Mouse (Mus musculus) embryo, embryonic 9.5 days (tissue): Measurements from ENCODE around the gene Ndufa7.
A peak's percentile ranks its signal among the peaks of the same experiment; 100 is the strongest.
"Not testable (repeated sequence)": the region's sequence is repeated elsewhere in the genome, so short reads cannot be mapped to it uniquely, and the experiment has no call there.

ENCODE experiments used
- DNase-seq: peaks from one replicate; pipeline ENCODE4 v3.0.0-alpha.2; 2017; ENCODE audit errors: extremely low spot score

Gene Ndufa7

DNA sequence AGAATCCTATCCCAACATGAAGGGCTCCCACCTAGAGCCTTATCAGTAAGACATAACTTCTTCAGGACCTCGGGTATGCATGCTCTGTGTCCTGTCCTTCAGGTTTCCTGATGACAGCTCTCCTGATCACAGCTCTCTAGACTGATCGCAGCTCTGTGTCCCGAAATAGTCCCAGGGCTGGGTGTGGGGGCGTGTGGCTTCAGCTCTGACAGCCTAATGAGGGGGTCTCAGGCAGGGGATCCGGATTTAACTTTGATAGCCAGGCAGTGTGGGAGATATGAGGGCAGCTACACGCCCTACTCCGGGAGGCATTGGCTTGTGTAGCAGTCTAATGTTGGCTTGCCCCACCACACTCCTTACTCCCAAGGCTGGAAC lies 13.2 kb upstream of the Ndufa7 start:
- DNase-seq, result no peak

GRCm38 (mm10) chr17:33812475-33812874 lies 11.9 kb upstream of the Ndufa7 start:
- no peak for DNase-seq

DNA sequence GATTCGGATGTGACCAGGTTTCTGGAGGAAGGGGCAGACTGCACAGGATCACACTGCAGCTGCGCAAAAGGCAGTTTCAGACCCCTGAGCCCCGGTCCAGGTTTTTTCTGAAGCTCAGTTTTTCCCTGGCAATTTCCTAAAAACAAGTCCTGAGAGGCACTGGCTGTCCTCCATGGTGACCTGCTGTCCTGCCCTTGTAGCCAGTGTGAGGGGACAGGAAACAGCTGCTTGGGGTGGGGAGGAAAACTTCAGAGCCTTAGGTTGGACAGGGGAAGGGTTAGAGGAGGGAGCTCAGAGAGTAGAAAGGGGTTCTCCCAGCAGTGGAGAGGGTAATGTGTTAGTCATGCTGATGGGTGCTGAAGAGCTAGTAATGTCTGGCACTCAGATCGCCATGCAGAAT lies 11.4 kb upstream of the Ndufa7 start:
- no peak for DNase-seq

DNA sequence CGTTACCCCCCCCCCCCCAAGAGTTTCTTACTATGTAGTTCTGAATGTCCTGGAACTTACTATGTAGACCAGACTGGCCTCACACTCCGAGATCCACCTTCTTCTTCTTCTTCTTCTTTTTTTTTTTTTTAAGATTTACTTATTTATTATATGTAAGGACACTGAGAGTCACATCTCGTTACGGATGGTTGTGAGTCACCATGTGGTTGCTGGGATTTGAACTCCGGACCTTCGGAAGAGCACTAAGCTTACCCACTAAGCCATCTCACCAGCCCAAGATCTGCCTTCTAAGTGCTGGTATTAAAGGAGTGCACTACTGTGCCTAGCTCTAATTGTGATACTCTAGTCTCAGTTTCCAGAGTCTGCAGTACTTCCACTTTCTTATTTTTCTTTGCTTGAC lies 9.0 kb upstream of the Ndufa7 start:
- DNase-seq, result no peak

DNA sequence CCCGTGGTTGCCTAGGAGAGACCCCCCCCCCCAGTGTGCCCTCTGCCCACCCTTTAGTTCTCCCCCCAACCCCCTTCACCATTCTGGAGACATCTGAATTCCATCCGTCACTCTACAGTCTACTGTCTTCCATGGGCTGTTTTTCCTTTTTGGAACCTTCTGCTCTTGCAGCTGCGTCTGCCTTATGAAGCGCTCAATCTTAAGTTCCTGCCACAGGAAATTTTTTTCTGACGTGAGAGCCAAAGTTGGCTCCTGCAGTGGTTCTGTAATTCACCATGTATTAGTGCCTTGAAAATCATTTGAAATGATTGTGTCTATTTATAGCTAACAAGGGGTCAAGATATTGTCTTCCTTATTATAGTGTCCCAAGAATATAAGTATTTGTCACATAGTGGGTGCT lies 7.8 kb upstream of the Ndufa7 start:
- no peak for DNase-seq

- peak; percentile 95 for DNase-seq
Measured at GRCm38 (mm10) chr17:33817184-33817968, 7.0 kb upstream of the Ndufa7 start.

DNA sequence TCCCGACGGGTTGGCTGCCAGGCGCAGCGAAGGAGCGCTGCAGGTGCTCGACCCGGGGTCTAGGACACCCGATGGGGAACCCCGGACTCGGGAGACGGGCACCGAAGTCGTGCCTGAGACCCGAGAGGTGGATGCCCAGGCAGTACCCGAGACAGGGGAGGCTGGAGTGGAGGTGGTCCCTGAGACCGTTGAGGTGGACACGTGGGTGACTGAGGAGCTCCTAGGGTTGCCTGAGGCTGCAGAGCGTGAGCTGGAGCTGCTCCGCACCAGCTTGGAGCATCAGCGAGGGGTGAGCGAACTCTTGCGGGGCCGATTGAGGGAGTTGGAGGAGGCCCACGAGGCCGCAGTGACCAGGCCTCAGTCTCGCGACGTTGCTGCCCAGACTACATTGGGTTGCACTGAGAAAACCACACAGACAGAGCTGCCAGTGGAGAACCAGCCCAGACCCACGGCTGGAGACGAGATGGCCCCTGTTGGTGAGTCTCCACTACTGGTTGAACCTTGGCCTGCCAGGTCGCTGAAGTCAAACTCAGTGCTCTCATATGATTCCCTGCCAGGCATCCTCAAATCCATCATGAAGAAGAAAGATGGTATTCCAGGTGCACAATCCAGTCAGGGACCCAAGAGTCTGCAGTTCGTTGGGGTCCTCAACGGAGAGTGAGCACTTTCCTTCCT lies 6.3 kb upstream of the Ndufa7 start:
- DNase-seq, result no peak

DNA sequence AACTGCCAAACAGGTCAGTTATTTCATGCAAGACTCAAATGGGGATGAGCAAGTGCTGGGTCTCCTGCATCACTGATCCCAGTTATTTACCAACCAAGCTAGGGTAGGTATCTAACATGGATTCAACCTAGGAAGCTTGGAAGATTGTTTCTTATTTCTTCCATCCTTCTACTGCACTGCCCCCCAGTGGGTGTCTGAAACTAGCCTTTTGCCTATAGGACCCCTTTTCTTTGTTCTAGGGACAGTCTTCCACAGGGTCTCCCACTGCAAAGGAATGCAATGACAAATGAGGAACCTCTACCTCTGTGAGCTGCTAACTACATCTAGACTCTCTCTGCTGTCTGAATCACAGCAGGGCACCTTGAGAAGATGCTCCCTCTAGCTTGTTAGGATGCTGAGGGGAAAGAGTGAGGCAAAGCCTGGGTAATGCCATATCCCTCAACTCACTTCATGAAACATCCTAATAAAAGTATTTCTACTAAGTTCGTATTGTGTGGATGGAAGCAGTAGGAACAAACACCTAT lies 1.9 kb upstream of the Ndufa7 start:
- no peak for DNase-seq

GRCm38 (mm10) chr17:33823171-33823570 lies 1.2 kb upstream of the Ndufa7 start:
- not testable (repeated sequence) for DNase-seq

- peak; percentile 10 for DNase-seq
Measured at GRCm38 (mm10) chr17:33824997-33825330, 592 bp downstream of the Ndufa7 start.

GRCm38 (mm10) chr17:33825462-33825861 lies 1.1 kb downstream of the Ndufa7 start:
- no peak for DNase-seq

DNA sequence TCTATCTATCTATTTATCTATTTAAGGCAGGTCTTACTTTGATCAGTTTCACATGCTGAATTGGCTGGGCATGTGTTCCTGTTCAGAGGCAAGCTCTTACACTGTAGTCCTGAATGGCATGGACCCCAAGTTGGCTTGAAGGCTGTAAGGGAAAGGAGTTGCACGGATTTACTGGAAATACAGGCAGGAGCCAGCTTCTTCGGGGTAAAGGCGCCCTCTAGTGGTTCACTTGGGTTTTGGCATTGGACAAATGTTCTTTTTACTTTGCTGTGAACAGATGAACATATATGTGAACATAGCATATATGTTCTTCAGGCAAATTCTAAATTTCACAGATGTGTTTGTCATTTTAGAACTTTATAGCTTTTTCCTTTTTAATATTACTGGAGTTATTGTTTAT lies 2.5 kb downstream of the Ndufa7 start:
- peak; percentile 75 for DNase-seq

GRCm38 (mm10) chr17:33828892-33829291 lies 4.5 kb downstream of the Ndufa7 start:
- DNase-seq, result no peak

DNA sequence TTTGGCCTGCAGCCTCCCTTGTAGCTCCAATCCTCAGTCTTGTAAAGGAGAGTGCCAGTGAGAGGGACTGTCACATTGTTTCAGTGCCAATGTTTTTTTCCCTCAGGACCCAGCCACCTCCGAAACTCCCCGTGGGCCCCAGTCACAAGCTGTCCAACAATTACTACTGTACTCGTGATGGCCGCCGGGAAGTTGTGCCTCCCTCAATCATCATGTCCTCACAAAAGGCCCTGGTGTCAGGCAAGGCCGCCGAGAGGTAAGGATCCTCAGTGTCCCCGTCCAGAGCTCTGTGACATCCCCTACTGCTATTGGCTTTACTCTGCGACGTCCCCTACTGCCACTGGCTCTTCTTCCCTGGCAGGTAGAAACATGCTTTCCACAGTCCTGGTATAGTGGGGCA lies 5.2 kb downstream of the Ndufa7 start:
- no peak for DNase-seq

- DNase-seq, result peak; percentile 92
Measured at GRCm38 (mm10) chr17:33842966-33843795, 18.8 kb downstream of the Ndufa7 start, which contains the start of gene Cd320. TSS of gene Cd320 (plus strand) at chr17:33843091.

DNA sequence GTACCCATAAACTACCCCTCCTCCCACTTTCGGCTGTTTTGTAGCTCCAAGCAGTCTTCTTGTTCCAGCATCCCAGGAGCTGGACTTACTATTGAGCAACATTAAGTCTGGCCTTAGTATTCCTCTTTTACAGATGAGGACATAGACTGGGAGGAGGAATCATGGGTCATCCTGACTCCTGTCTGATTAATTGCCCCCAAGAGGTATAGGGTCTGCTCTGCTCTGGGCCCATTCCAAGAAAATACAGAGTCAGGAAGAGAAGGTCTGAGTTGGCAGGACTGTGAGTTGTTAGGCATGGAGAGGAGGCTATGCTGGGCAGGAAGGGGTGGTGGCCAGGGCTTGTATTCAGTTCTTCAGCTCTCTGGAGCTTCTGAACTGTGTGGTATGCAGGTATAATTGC lies 19.8 kb downstream of the Ndufa7 start:
- DNase-seq, result no peak

DNA sequence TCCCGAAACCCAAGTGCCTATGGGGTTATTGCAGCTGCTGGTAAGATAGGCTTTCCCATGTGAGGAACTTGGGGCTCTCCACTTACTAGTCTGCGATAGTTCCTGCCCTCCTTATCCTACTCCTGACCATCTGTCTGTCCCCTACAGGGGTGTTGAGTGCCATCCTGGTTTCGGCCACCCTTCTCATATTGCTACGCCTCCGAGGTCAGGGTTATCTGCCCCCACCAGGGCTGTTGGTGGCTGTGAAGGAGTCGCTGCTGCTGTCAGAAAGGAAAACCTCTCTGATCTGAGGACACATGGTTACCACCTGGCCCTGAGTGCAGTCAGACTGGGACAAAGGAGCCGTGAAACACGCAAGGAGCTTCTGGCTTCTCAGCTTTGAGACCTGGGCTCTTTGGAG lies 23.8 kb downstream of the Ndufa7 start:
- DNase-seq, result no peak

GRCm38 (mm10) chr17:33851331-33851730 lies 27.0 kb downstream of the Ndufa7 start:
- DNase-seq, result no peak

- no peak for DNase-seq
Measured at GRCm38 (mm10) chr17:33857816-33858215, 33.4 kb downstream of the Ndufa7 start.

DNA sequence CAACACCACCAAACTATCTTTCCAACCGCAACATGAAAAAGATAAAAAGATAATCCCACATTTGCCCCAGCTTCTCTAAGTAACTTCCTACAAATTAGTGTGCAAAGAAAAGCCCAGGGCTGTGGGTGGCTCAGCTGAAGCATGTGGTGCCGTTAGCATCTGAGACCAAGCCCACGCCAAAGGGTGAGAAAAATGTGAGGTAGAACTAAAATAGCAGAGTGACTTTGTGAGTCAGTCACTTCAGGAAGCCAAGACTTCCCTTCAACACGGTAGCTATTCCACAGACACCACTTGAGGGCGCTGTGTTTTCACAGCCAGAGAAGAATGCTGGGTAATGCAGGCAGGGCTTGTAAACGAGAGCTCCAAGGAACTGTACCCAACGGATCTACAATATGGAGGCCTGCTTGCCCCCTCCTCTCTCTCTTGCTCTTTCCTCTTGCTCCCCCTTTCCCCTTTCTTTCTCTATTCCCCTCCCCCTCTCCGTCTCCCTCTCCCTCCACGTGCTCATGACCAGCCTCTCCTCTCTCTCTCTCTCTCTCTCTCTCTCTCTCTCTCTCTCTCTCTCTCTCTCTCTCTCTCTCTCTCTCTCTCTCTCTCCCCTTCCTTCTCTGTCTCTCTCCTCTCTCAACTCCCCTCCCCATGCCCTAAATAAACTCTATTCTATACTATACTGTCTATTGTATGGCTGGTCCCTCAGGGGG lies 41.1 kb downstream of the Ndufa7 start:
- peak; percentile 41 for DNase-seq

- DNase-seq, result not testable (repeated sequence)
Measured at GRCm38 (mm10) chr17:33873537-33873936, 49.2 kb downstream of the Ndufa7 start, which contains the start of gene Gm7029. TSS of gene Gm7029 (plus strand) at chr17:33873837.

- DNase-seq, result no peak
Measured at GRCm38 (mm10) chr17:33874411-33874810, 50.0 kb downstream of the Ndufa7 start.
